Mouse (Mus musculus) intestine, embryonic 14.5 days (tissue): ENCODE measurements around the gene Snapin. TPM values are rescaled to one million over a fixed set of nuclear protein-coding genes. Genes with fewer than 3 reads are reported as not detected.

ENCODE experiments used
- ATAC-seq: fragments of 200-750 bp; cut with Nextera tagmentation; replicated peaks from 2 replicates; pipeline ENCODE4 v1.8.0; 2017; ENCODE audit warnings: low read depth, moderate number of reproducible peaks, moderate TSS enrichment, moderate library complexity; ENCODE audit not compliant: low FRiP score, low TSS enrichment
- DNase-seq: peaks from one replicate; pipeline ENCODE4 v3.0.0-alpha.2; 2018; ENCODE audit warnings: low spot score
- H3K27ac ChIP-seq: fragments of 300-500 bp; sonication (generic); 2 replicates; pipeline ENCODE4 v1.5.1; 2014; ENCODE audit warnings: low read depth, mild to moderate bottlenecking, control low read depth
- H3K27me3 ChIP-seq: fragments of 300-500 bp; sonication (generic); replicated peaks from 2 replicates; pipeline ENCODE4 v1.6.1; 2014; ENCODE audit warnings: low read length, control low read depth; ENCODE audit not compliant: control insufficient read depth, insufficient read depth
- H3K36me3 ChIP-seq: fragments of 300-500 bp; sonication (generic); 2 replicates; pipeline ENCODE4 v1.6.1; 2014; ENCODE audit warnings: low read length, control low read depth; ENCODE audit not compliant: control insufficient read depth, insufficient read depth
- H3K4me1 ChIP-seq: fragments of 300-500 bp; sonication (generic); replicated peaks from 2 replicates; pipeline ENCODE4 v1.6.1; 2014; ENCODE audit warnings: low read length, control low read depth, mixed read lengths; ENCODE audit not compliant: control insufficient read depth, insufficient read depth
- H3K4me2 ChIP-seq: fragments of 300-500 bp; sonication (generic); 2 replicates; pipeline ENCODE4 v1.6.1; 2014; ENCODE audit warnings: low read length
- H3K4me3 ChIP-seq: fragments of 300-500 bp; sonication (generic); 2 replicates; pipeline ENCODE4 v1.5.1; 2014; ENCODE audit warnings: low read depth, low read length, control low read depth, mixed read lengths
- H3K9ac ChIP-seq: fragments of 300-500 bp; sonication (generic); 2 replicates; pipeline ENCODE4 v1.6.1; 2014; ENCODE audit warnings: mild to moderate bottlenecking, low read length
- H3K9me3 ChIP-seq: fragments of 300-500 bp; sonication (generic); 2 replicates; pipeline ENCODE4 v1.6.1; 2016; ENCODE audit warnings: low read length, control low read depth; ENCODE audit not compliant: control insufficient read depth
- WGBS: fragments of 180-500 bp; shearing (Covaris S2); extraction: QIAGEN DNeasy Blood & Tissue Kit; methylation state at CpG from one replicate; pipeline ENCODE4 v1.1.7; 2014; 5-methylcytosine and 5-hydroxymethylcytosine counted together
- polyA plus RNA-seq: library from polyadenylated mRNA; unstranded; fragments of >200 nt; fragmentation: Nextera tagmentation; extraction: Ambion mirVana; gene quantifications from 2 replicates; pipeline ENCODE4 v1.2.1, GENCODE M21; 2014

Snapin gene
- polyA plus RNA-seq, 1 experiment from 2014 or later: 67.5 TPM

- no peak overlapping the region for H3K27ac ChIP-seq
- H3K4me3 ChIP-seq: no peak overlapping the region
- H3K27me3 ChIP-seq: no peaks in the 10 kb centered on the region
- H3K36me3 ChIP-seq: no peaks in the 10 kb centered on the region
- DNase-seq (no peak), ATAC-seq (no peak)
- H3K9ac ChIP-seq: no peak overlapping the region
- no peaks in the 10 kb centered on the region for H3K9me3 ChIP-seq
- WGBS: 56% methylated on average over 4 of the region's 4 CpGs
- H3K4me1 ChIP-seq: no peaks in the 10 kb centered on the region
- no peak overlapping the region for H3K4me2 ChIP-seq
These were observed 34.6 kb upstream of the Snapin start for GRCm38 (mm10) chr3:90525421-90525820.

GRCm38 (mm10) chr3:90517711-90518110, 26.9 kb upstream of the Snapin start:
- no peak for DNase-seq
- ATAC-seq: no peak
- Histone ChIP-seq H3K9ac (no peak overlapping the region), H3K4me3 (no peak overlapping the region), H3K27me3 (no peaks in the 10 kb centered on the region), H3K4me2 (no peak overlapping the region), H3K36me3 (no peaks in the 10 kb centered on the region), H3K9me3 (no peaks in the 10 kb centered on the region), H3K4me1 (peaks cover 7% of the 10 kb centered on the region; the same call in 1 of the 2 replicates), H3K27ac (no peak overlapping the region)
- 70% methylated on average over 4 of the region's 4 CpGs for WGBS

GRCm38 (mm10) chr3:90515789-90516188, 25.0 kb upstream of the Snapin start:
- DNase-seq: no peak
- Histone ChIP-seq H3K36me3 (0 out of 2 replicates have a peak, but pooled peaks cover 2% of the 10 kb centered on the region), H3K9ac (no peak overlapping the region), H3K4me1 (peaks cover 7% of the 10 kb centered on the region; the same call in 1 of the 2 replicates), H3K4me3 (no peak overlapping the region), H3K27me3 (no peaks in the 10 kb centered on the region), H3K27ac (no peak overlapping the region), H3K4me2 (peak overlapping the region; percentile 92; the same call in 1 of the 2 replicates), H3K9me3 (no peaks in the 10 kb centered on the region)
- ATAC-seq: no peak
- WGBS: 94% methylated on average over 4 of the region's 4 CpGs

GRCm38 (mm10) chr3:90515242-90515641, 24.4 kb upstream of the Snapin start:
- ATAC-seq (0 out of 2 replicates have a peak, but pooled peaks have one; percentile 20), DNase-seq (no peak)
- peak overlapping the region; percentile 37 for H3K4me3 ChIP-seq
- no peak overlapping the region for H3K27ac ChIP-seq
- no peaks in the 10 kb centered on the region for H3K9me3 ChIP-seq
- peak overlapping the region; percentile 92 for H3K4me2 ChIP-seq
- H3K9ac ChIP-seq: peak overlapping the region; percentile 46
- H3K27me3 ChIP-seq: no peaks in the 10 kb centered on the region
- H3K4me1 ChIP-seq: peaks cover 7% of the 10 kb centered on the region; the same call in 1 of the 2 replicates
- WGBS: 30% methylated on average over 1 of the region's 1 CpGs
- 0 out of 2 replicates have a peak, but pooled peaks cover 2% of the 10 kb centered on the region for H3K36me3 ChIP-seq

GRCm38 (mm10) chr3:90514691-90515090, 23.9 kb upstream of the Snapin start:
- peak overlapping the region; percentile 92 for H3K4me2 ChIP-seq
- 1% methylated on average over 10 of the region's 10 CpGs for WGBS
- DNase-seq: peak; percentile 76

GRCm38 (mm10) chr3:90513796-90514590, 23.2 kb upstream of the Snapin start, which contains the start of the genes S100a1 and S100a13:
TSS of gene S100a1 (minus strand) at chr3:90514392.
TSS of gene S100a13 (plus strand) at chr3:90514435.
- no peaks in the 10 kb centered on the region for H3K9me3 ChIP-seq
- peaks cover 7% of the 10 kb centered on the region; the same call in 1 of the 2 replicates for H3K4me1 ChIP-seq
- H3K4me2 ChIP-seq: peak within 1 kb of the TSS; percentile 92
- DNase-seq: peak; percentile 74
- peak; percentile 58 for ATAC-seq
- peak within 1 kb of the TSS; percentile 37 for H3K4me3 ChIP-seq
- H3K36me3 ChIP-seq: 0 out of 2 replicates have a peak, but pooled peaks cover 2% of the 10 kb centered on the region
- no peaks in the 10 kb centered on the region for H3K27me3 ChIP-seq
- 3% methylated on average over 25 of the region's 25 CpGs for WGBS
- H3K9ac ChIP-seq: peak within 1 kb of the TSS; percentile 46
- no peak within 1 kb of the TSS for H3K27ac ChIP-seq

More at GRCm38 (mm10) chr3:90514691-90515090, 23.9 kb upstream of the Snapin start:
- no peak overlapping the region for H3K27ac ChIP-seq
- peak overlapping the region; percentile 37 for H3K4me3 ChIP-seq
- no peaks in the 10 kb centered on the region for H3K9me3 ChIP-seq
- ATAC-seq: peak; percentile 73
- H3K9ac ChIP-seq: peak overlapping the region; percentile 46
- H3K4me1 ChIP-seq: peaks cover 7% of the 10 kb centered on the region; the same call in 1 of the 2 replicates
- H3K27me3 ChIP-seq: no peaks in the 10 kb centered on the region
- 0 out of 2 replicates have a peak, but pooled peaks cover 2% of the 10 kb centered on the region for H3K36me3 ChIP-seq

- 73% methylated on average over 9 of the region's 9 CpGs for WGBS
These were observed 22.3 kb upstream of the Snapin start for GRCm38 (mm10) chr3:90512948-90513642.

GRCm38 (mm10) chr3:90512276-90512675, 21.4 kb upstream of the Snapin start:
- H3K4me2 ChIP-seq: no peak overlapping the region
- H3K36me3 ChIP-seq: peaks cover 7% of the 10 kb centered on the region
- no peaks in the 10 kb centered on the region for H3K27me3 ChIP-seq
- H3K4me1 ChIP-seq: peaks cover 17% of the 10 kb centered on the region
- no peaks in the 10 kb centered on the region for H3K9me3 ChIP-seq
- no peak overlapping the region for H3K9ac ChIP-seq
- no peak overlapping the region for H3K27ac ChIP-seq
- DNase-seq (no peak), ATAC-seq (no peak)
- 81% methylated on average over 5 of the region's 5 CpGs for WGBS
- no peak overlapping the region for H3K4me3 ChIP-seq

More at GRCm38 (mm10) chr3:90512948-90513642, 22.3 kb upstream of the Snapin start:
- H3K4me3 ChIP-seq: no peak overlapping the region
- H3K9ac ChIP-seq: no peak overlapping the region
- H3K27ac ChIP-seq: no peak overlapping the region
- no peaks in the 10 kb centered on the region for H3K9me3 ChIP-seq
- DNase-seq: no peak
- H3K4me1 ChIP-seq: peaks cover 9% of the 10 kb centered on the region; the same call in 1 of the 2 replicates
- no peaks in the 10 kb centered on the region for H3K27me3 ChIP-seq
- ATAC-seq: no peak
- H3K4me2 ChIP-seq: peak overlapping the region; percentile 92; the same call in 1 of the 2 replicates
- 0 out of 2 replicates have a peak, but pooled peaks cover 2% of the 10 kb centered on the region for H3K36me3 ChIP-seq
